Mouse (Mus musculus): ENCODE data around the gene Gm10409. TPM values are rescaled to one million over a fixed set of nuclear protein-coding genes. Genes with fewer than 3 reads are reported as not detected.

The Gm10409 gene
- polyA plus RNA-seq (2017; shearing (Covaris generic)): 5.8 TPM

GRCm38 (mm10) chr14:3412314-3412713 lies at the start of gene Gm10409:
Gene Gm10409, plus strand, starts transcription at chr14:3412614.

DNA sequence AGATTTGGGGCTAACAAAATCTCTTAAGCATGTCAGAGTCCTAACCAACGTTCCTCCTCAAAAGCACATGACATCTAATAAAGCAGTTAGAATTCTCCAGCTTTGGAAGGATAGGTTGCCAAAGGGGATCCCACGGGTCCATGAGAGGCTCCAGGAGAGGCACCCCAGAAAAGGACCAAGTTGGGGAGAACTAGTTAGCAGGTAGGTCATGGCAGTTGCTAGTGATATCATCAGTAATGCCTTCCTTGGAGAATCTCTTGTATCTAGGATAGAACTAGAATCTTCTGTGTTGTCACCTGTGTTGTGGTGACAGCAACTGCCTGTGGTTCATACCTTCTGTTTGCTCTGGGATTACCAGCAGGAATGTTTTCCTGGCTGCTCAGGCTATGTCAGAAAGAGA lies 17.6 kb upstream of the Gm10409 start, which contains the start of gene Gm10413:
TSS of gene Gm10413 (plus strand) at position 301 of the 400 bp plus-strand sequence.

DNA sequence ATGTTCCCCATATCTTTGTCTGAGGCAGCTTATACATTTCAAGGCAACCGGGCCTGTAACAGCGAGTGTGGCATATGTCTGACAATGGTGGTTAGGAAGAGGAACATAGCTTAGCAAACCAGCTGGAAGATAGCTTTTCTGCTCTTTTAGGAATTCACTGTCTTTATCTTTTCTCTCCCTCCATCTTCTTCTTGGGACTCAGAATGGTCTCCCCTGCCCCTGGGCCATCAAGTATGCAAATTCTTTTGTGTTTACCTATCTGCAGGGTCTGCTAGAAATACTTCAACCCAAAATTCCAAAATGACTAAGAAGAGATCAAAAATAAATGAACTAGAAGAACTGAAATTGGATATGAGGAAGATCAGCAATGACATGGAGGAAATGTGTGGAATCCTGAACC lies 15.4 kb downstream of the Gm10409 start, which contains the start of gene Gm3005:
TSS of gene Gm3005 (plus strand) at position 301 of the 400 bp plus-strand sequence.

DNA sequence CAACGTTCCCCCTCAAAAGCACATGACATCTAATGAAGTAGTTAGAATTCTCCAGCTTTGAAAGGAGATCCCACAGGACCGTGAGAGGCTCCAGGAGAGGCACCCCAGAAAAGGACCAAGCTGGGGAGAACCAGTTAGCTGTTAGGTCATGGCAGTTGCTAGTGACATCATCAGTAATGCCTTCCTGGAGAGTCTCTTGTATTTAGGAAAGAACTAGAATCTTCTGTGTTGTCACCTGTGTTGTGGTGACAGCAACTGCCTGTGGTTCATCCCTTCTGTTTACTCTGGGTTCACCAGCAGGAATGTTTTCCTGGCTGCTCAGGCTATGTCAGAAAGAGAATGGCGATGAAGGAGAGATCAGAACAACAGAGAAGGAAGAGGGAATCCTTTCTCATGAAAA lies 36.7 kb downstream of the Gm10409 start, which contains the start of gene Gm10408:
TSS of gene Gm10408 (plus strand) at position 301 of the 400 bp plus-strand sequence.

Other genes starting within 250 kb of the Gm10409 start
- not detected for gene Gm5795, start 224.4 kb upstream of the Gm10409 start, polyA plus RNA-seq (2017; shearing (Covaris generic))
- 21.1 TPM for gene D830030K20Rik, start 204.1 kb upstream of the Gm10409 start, polyA plus RNA-seq (2017; shearing (Covaris generic))
- gene Gm2956, start 80.0 kb upstream of the Gm10409 start, polyA plus RNA-seq (2017; shearing (Covaris generic)): 2.0 TPM
- not detected for gene Gm10413, start 17.5 kb upstream of the Gm10409 start, polyA plus RNA-seq (2017; shearing (Covaris generic))
- gene Gm3005, start 15.5 kb downstream of the Gm10409 start, polyA plus RNA-seq (2017; shearing (Covaris generic)): 2.5 TPM
- not detected for gene Gm10408, start 36.8 kb downstream of the Gm10409 start, polyA plus RNA-seq (2017; shearing (Covaris generic))
- gene Gm3012, start 221.9 kb downstream of the Gm10409 start, polyA plus RNA-seq (2017; shearing (Covaris generic)): not detected
- gene Gm3020, start 239.4 kb downstream of the Gm10409 start, polyA plus RNA-seq (2017; shearing (Covaris generic)): 5.8 TPM

Measured in CD4-positive, CD25-positive, alpha-beta regulatory T cell, adult 9 weeks (primary cell).